Mouse (Mus musculus) liver, embryonic 14.5 days (tissue): ENCODE results near the gene Klhdc8b. TPM values are rescaled to one million over a fixed set of nuclear protein-coding genes. Genes with fewer than 3 reads are reported as not detected.
A peak's percentile ranks its signal among the peaks of the same experiment; 100 is the strongest.

Experiments
- ATAC-seq: fragments of 200-750 bp; cut with Nextera tagmentation; 2 replicates; pipeline ENCODE4 v1.8.0; 2017; ENCODE audit warnings: moderate number of reproducible peaks, mild to moderate bottlenecking, moderate library complexity; ENCODE audit not compliant: insufficient read depth
- DNase-seq, 3 experiments: peaks; one replicate each; pipeline ENCODE4 v3.0.0-alpha.2; 2012 to 2013; ENCODE audit warnings: low read depth in 3 of 3, low spot score in 3 of 3
- H3K27ac ChIP-seq: fragments of 300-500 bp; sonication (generic); 2 replicates; pipeline ENCODE4 v1.5.1; 2014; ENCODE audit warnings: moderate library complexity, mild to moderate bottlenecking, control low read depth, inconsistent platforms
- H3K27me3 ChIP-seq: fragments of 300-500 bp; sonication (generic); 2 replicates; pipeline ENCODE4 v1.6.1; 2014; ENCODE audit warnings: mild to moderate bottlenecking, low read length, moderate library complexity; ENCODE audit not compliant: control insufficient read depth, insufficient read depth
- H3K36me3 ChIP-seq: fragments of 300-500 bp; sonication (generic); replicated peaks from 2 replicates; pipeline ENCODE4 v1.6.1; 2014; ENCODE audit warnings: low read depth; ENCODE audit not compliant: control insufficient read depth, insufficient read depth
- H3K4me1 ChIP-seq, 2 experiments: fragments of 200-500 bp in 1 of 2; fragments of 300-500 bp in 1 of 2; sonication (generic) in 1 of 2; replicated peaks; 2 replicates each; pipeline ENCODE4 v1.6.1; 2012 to 2014; ENCODE audit warnings: antibody characterized with exemption in 1 of 2, inconsistent platforms in 1 of 2, low read length in 1 of 2; ENCODE audit not compliant: control insufficient read depth in 2 of 2, insufficient read depth in 2 of 2
- H3K4me2 ChIP-seq: fragments of 300-500 bp; sonication (generic); 2 replicates; pipeline ENCODE4 v1.6.1; 2014; ENCODE audit warnings: low read depth, mild to moderate bottlenecking, control low read depth, moderate library complexity
- H3K4me3 ChIP-seq, 2 experiments: fragments of 200-500 bp in 1 of 2; fragments of 300-500 bp in 1 of 2; sonication (generic) in 1 of 2; 2 replicates each; pipeline ENCODE4 v1.5.1; 2012 to 2014; ENCODE audit warnings: low read depth in 2 of 2, low read length in 2 of 2, mild to moderate bottlenecking in 2 of 2, control low read depth in 1 of 2, inconsistent platforms in 1 of 2, moderate library complexity in 1 of 2; ENCODE audit not compliant: insufficient read depth in 1 of 2
- H3K9ac ChIP-seq: fragments of 300-500 bp; sonication (generic); replicated peaks from 2 replicates; pipeline ENCODE4 v1.6.1; 2014; ENCODE audit warnings: mild to moderate bottlenecking, control low read depth, moderate library complexity
- H3K9me3 ChIP-seq: fragments of 300-500 bp; sonication (generic); 2 replicates; pipeline ENCODE4 v1.6.1; 2016; ENCODE audit warnings: low read length, mixed read lengths; ENCODE audit not compliant: control insufficient read depth
- CTCF ChIP-seq: IDR thresholded peaks from 2 replicates; pipeline ENCODE4 v1.5.1; 2016; ENCODE audit warnings: antibody characterized with exemption, low read depth, control low read depth
- EP300 ChIP-seq: IDR thresholded peaks from 2 replicates; pipeline ENCODE4 v1.6.1; 2016; ENCODE audit warnings: antibody characterized with exemption, low read depth
- WGBS: fragments of 180-500 bp; shearing (Covaris S2); extraction: QIAGEN DNeasy Blood & Tissue Kit; methylation state at CpG from one replicate; pipeline ENCODE4 v1.1.7; 2014; ENCODE audit not compliant: insufficient replicate concordance; 5-methylcytosine and 5-hydroxymethylcytosine counted together
- polyA plus RNA-seq, 2 experiments: library from polyadenylated mRNA; depleted of rRNA in 1 of 2; stranded (reverse) in 1 of 2; unstranded in 1 of 2; fragments of >200 nt; fragmentation: Nextera tagmentation in 1 of 2; extraction: Ambion mirVana in 1 of 2; gene quantifications; 2 replicates each; pipeline versions ENCODE4 v1.2.1 to v1.2.3; 2012 to 2014

The Klhdc8b gene
- polyA plus RNA-seq, 2 experiments = 6.9 to 13.1 TPM

GRCm38 (mm10) chr9:108428384-108428783 is 33.0 kb downstream of the Klhdc8b start, which contains the start of gene Ccdc36:
TSS of gene Ccdc36 (minus strand) at chr9:108428484.
- Histone ChIP-seq H3K36me3 (no peaks in the 10 kb centered on the region), H3K4me3 (no peak within 1 kb of the TSS)
- TF ChIP-seq EP300 = no peak
- no peak for TF ChIP-seq CTCF

GRCm38 (mm10) chr9:108412221-108412620 is 49.2 kb downstream of the Klhdc8b start:
- Histone ChIP-seq H3K9me3 (no peaks in the 10 kb centered on the region), H3K4me3 (no peak overlapping the region), H3K9ac (no peak overlapping the region), H3K4me2 (no peak overlapping the region), H3K27me3 (no peaks in the 10 kb centered on the region), H3K4me1 (no peaks in the 10 kb centered on the region), H3K27ac (no peak overlapping the region), H3K36me3 (no peaks in the 10 kb centered on the region)
- DNase-seq = peak in 2 of 3 experiments; percentile 14 to 19
- 82% methylated on average over 1 of the region's 1 CpGs for WGBS
- TF ChIP-seq CTCF (peak; percentile 52), EP300 (no peak)
- ATAC-seq = no peak

More at GRCm38 (mm10) chr9:108428384-108428783, 33.0 kb downstream of the Klhdc8b start, which contains the start of gene Ccdc36:
- Histone ChIP-seq H3K9ac (no peak within 1 kb of the TSS), H3K27me3 (no peaks in the 10 kb centered on the region), H3K4me1 (peaks cover 0 to 2% of the 10 kb centered on the region in 2 experiments; a peak in 1 of 4 replicates), H3K4me2 (no peak within 1 kb of the TSS), H3K27ac (no peak within 1 kb of the TSS), H3K9me3 (no peaks in the 10 kb centered on the region)
- DNase-seq (no peak), ATAC-seq (no peak)

- H3K27me3 ChIP-seq = no peaks in the 10 kb centered on the region
- H3K9ac ChIP-seq = no peak overlapping the region
- no peak for DNase-seq
- H3K9me3 ChIP-seq = no peaks in the 10 kb centered on the region
- H3K4me3 ChIP-seq = no peak overlapping the region
- TF ChIP-seq CTCF = no peak
- no peak for TF ChIP-seq EP300
- no peaks in the 10 kb centered on the region for H3K4me1 ChIP-seq
- ATAC-seq = no peak
- H3K27ac ChIP-seq = no peak overlapping the region
- H3K4me2 ChIP-seq = no peak overlapping the region
- H3K36me3 ChIP-seq = no peaks in the 10 kb centered on the region
- WGBS = 65% methylated on average over 9 of the region's 9 CpGs
These were observed 49.9 kb downstream of the Klhdc8b start for GRCm38 (mm10) chr9:108411381-108411942.

- DNase-seq (no peak), ATAC-seq (no peak)
- H3K4me2 ChIP-seq = no peak overlapping the region
- no peaks in the 10 kb centered on the region for H3K9me3 ChIP-seq
- no peak overlapping the region for H3K9ac ChIP-seq
- no peak overlapping the region for H3K4me3 ChIP-seq
- H3K4me1 ChIP-seq = no peaks in the 10 kb centered on the region; a peak in 1 of 4 replicates
- no peak overlapping the region for H3K27ac ChIP-seq
- H3K36me3 ChIP-seq = no peaks in the 10 kb centered on the region
- TF ChIP-seq CTCF = no peak
- no peak for TF ChIP-seq EP300
- H3K27me3 ChIP-seq = no peaks in the 10 kb centered on the region
- WGBS = 67% methylated on average over 4 of the region's 4 CpGs
These were observed 51.8 kb downstream of the Klhdc8b start for GRCm38 (mm10) chr9:108409535-108409934.

- Histone ChIP-seq H3K9ac (no peak overlapping the region), H3K36me3 (no peaks in the 10 kb centered on the region), H3K4me3 (no peak overlapping the region), H3K4me2 (no peak overlapping the region), H3K4me1 (peaks cover 0 to 3% of the 10 kb centered on the region in 2 experiments; a peak in 2 of 4 replicates), H3K27me3 (no peaks in the 10 kb centered on the region), H3K27ac (no peak overlapping the region), H3K9me3 (no peaks in the 10 kb centered on the region)
- ATAC-seq = no peak
- TF ChIP-seq CTCF (peak; percentile 16; the same call in 1 of the 2 replicates), EP300 (no peak)
- peak in 1 of 3 experiments; percentile 17 for DNase-seq
- 33% methylated on average over 8 of the region's 8 CpGs for WGBS
These were observed 56.9 kb downstream of the Klhdc8b start for GRCm38 (mm10) chr9:108404451-108404850.
